Mouse (Mus musculus) forebrain, embryonic 14.5 days (tissue): ENCODE data around the gene Orc6. TPM values are rescaled to one million over a fixed set of nuclear protein-coding genes. Genes with fewer than 3 reads are reported as not detected.
A peak's percentile ranks its signal among the peaks of the same experiment; 100 is the strongest.

Experiments used
- ATAC-seq: fragments of 200-750 bp; cut with Nextera tagmentation; 2 replicates; pipeline ENCODE4 v1.8.0; 2017; ENCODE audit warnings: mild to moderate bottlenecking, moderate library complexity
- DNase-seq: peaks from one replicate; pipeline ENCODE4 v3.0.0-alpha.2; 2015; ENCODE audit warnings: low spot score
- H3K27ac ChIP-seq: fragments of 300-500 bp; sonication (generic); 2 replicates; pipeline ENCODE4 v1.5.1; 2014; ENCODE audit warnings: low read depth, mild to moderate bottlenecking, control low read depth, low read length, moderate library complexity
- H3K27me3 ChIP-seq: fragments of 300-500 bp; sonication (generic); replicated peaks from 2 replicates; pipeline ENCODE4 v1.6.1; 2014; ENCODE audit warnings: low read length, control low read depth, mixed read lengths; ENCODE audit not compliant: control insufficient read depth, insufficient read depth
- H3K36me3 ChIP-seq: fragments of 300-500 bp; sonication (generic); 2 replicates; pipeline ENCODE4 v1.6.1; 2014; ENCODE audit warnings: low read length, control low read depth; ENCODE audit not compliant: control insufficient read depth, insufficient read depth
- H3K4me1 ChIP-seq: fragments of 300-500 bp; sonication (generic); 2 replicates; pipeline ENCODE4 v1.6.1; 2014; ENCODE audit warnings: antibody characterized with exemption, low read length, control low read depth; ENCODE audit not compliant: control insufficient read depth, insufficient read depth
- H3K4me2 ChIP-seq: fragments of 300-500 bp; sonication (generic); 2 replicates; pipeline ENCODE4 v1.6.1; 2014; ENCODE audit warnings: mild to moderate bottlenecking, control low read depth, low read length
- H3K4me3 ChIP-seq: fragments of 300-500 bp; sonication (generic); 2 replicates; pipeline ENCODE4 v1.5.1; 2014; ENCODE audit warnings: low read depth, low read length, control low read depth
- H3K9ac ChIP-seq: fragments of 300-500 bp; sonication (generic); 2 replicates; pipeline ENCODE4 v1.6.1; 2014; ENCODE audit warnings: mild to moderate bottlenecking, low read length, control low read depth, moderate library complexity
- H3K9me3 ChIP-seq: fragments of 300-500 bp; sonication (generic); replicated peaks from 2 replicates; pipeline ENCODE4 v1.6.1; 2016; ENCODE audit warnings: low read length, control low read depth, mixed read lengths; ENCODE audit not compliant: control insufficient read depth
- WGBS: fragments of 180-500 bp; shearing (Covaris S2); extraction: QIAGEN DNeasy Blood & Tissue Kit; methylation state at CpG from one replicate; pipeline ENCODE4 v1.1.7; 2014; 5-methylcytosine and 5-hydroxymethylcytosine counted together
- polyA plus RNA-seq: library from polyadenylated mRNA; unstranded; fragments of >200 nt; fragmentation: Nextera tagmentation; extraction: Ambion mirVana; gene quantifications from 2 replicates; pipeline ENCODE4 v1.2.1, GENCODE M21; 2014

Gene Orc6
- polyA plus RNA-seq, 1 experiment from 2014 or later = 105 TPM

GRCm38 (mm10) chr8:85318534-85318933, 19.1 kb downstream of the Orc6 start:
- no peak overlapping the region for H3K27ac ChIP-seq
- WGBS = 93% methylated on average over 4 of the region's 4 CpGs
- H3K36me3 ChIP-seq = no peaks in the 10 kb centered on the region
- no peaks in the 10 kb centered on the region for H3K9me3 ChIP-seq
- H3K4me2 ChIP-seq = no peak overlapping the region
- H3K4me3 ChIP-seq = no peak overlapping the region
- no peak for ATAC-seq
- DNase-seq = no peak
- no peaks in the 10 kb centered on the region for H3K4me1 ChIP-seq
- H3K9ac ChIP-seq = no peak overlapping the region
- H3K27me3 ChIP-seq = no peaks in the 10 kb centered on the region

- DNase-seq (no peak), ATAC-seq (no peak)
- Histone ChIP-seq H3K9me3 (no peaks in the 10 kb centered on the region), H3K9ac (no peak overlapping the region), H3K4me1 (no peaks in the 10 kb centered on the region), H3K27ac (no peak overlapping the region), H3K36me3 (no peaks in the 10 kb centered on the region), H3K27me3 (no peaks in the 10 kb centered on the region), H3K4me3 (no peak overlapping the region), H3K4me2 (no peak overlapping the region)
- 93% methylated on average over 15 of the region's 15 CpGs for WGBS
These were observed 22.5 kb downstream of the Orc6 start for GRCm38 (mm10) chr8:85321981-85322380.

GRCm38 (mm10) chr8:85323084-85323483, 23.7 kb downstream of the Orc6 start:
- H3K9me3 ChIP-seq = no peaks in the 10 kb centered on the region
- no peak overlapping the region for H3K27ac ChIP-seq
- no peak overlapping the region for H3K4me3 ChIP-seq
- H3K27me3 ChIP-seq = no peaks in the 10 kb centered on the region
- 80% methylated on average over 3 of the region's 3 CpGs for WGBS
- no peaks in the 10 kb centered on the region for H3K36me3 ChIP-seq
- DNase-seq = no peak
- ATAC-seq = no peak
- H3K9ac ChIP-seq = no peak overlapping the region
- H3K4me2 ChIP-seq = no peak overlapping the region
- H3K4me1 ChIP-seq = no peaks in the 10 kb centered on the region

GRCm38 (mm10) chr8:85327036-85327435, 27.6 kb downstream of the Orc6 start:
- WGBS = 82% methylated on average over 9 of the region's 9 CpGs
- Histone ChIP-seq H3K9ac (no peak overlapping the region), H3K9me3 (no peaks in the 10 kb centered on the region), H3K27me3 (no peaks in the 10 kb centered on the region), H3K36me3 (no peaks in the 10 kb centered on the region), H3K4me3 (no peak overlapping the region), H3K4me2 (no peak overlapping the region), H3K4me1 (no peaks in the 10 kb centered on the region), H3K27ac (no peak overlapping the region)
- DNase-seq (no peak), ATAC-seq (no peak)

- Histone ChIP-seq H3K4me3 (no peak overlapping the region), H3K4me2 (no peak overlapping the region), H3K36me3 (no peaks in the 10 kb centered on the region), H3K4me1 (no peaks in the 10 kb centered on the region), H3K9me3 (no peaks in the 10 kb centered on the region), H3K9ac (no peak overlapping the region), H3K27ac (no peak overlapping the region), H3K27me3 (no peaks in the 10 kb centered on the region)
- DNase-seq (no peak), ATAC-seq (no peak)
- WGBS = 65% methylated on average over 1 of the region's 1 CpGs
These were observed 30.1 kb downstream of the Orc6 start for GRCm38 (mm10) chr8:85329506-85329905.

- Histone ChIP-seq H3K27me3 (no peaks in the 10 kb centered on the region), H3K27ac (no peak overlapping the region), H3K4me1 (no peaks in the 10 kb centered on the region), H3K9ac (no peak overlapping the region), H3K9me3 (no peaks in the 10 kb centered on the region), H3K4me2 (no peak overlapping the region), H3K36me3 (no peaks in the 10 kb centered on the region), H3K4me3 (no peak overlapping the region)
- ATAC-seq (no peak), DNase-seq (no peak)
These were observed 35.7 kb downstream of the Orc6 start for GRCm38 (mm10) chr8:85335105-85335504.

- Histone ChIP-seq H3K36me3 (no peaks in the 10 kb centered on the region), H3K27me3 (no peaks in the 10 kb centered on the region), H3K9ac (no peak overlapping the region), H3K4me3 (no peak overlapping the region), H3K4me2 (no peak overlapping the region), H3K9me3 (no peaks in the 10 kb centered on the region), H3K4me1 (no peaks in the 10 kb centered on the region), H3K27ac (no peak overlapping the region)
- 81% methylated on average over 6 of the region's 6 CpGs for WGBS
- DNase-seq (no peak), ATAC-seq (no peak)
These were observed 36.9 kb downstream of the Orc6 start for GRCm38 (mm10) chr8:85336211-85336933.

GRCm38 (mm10) chr8:85337681-85338080, 38.2 kb downstream of the Orc6 start:
- Histone ChIP-seq H3K27ac (no peak overlapping the region), H3K36me3 (no peaks in the 10 kb centered on the region), H3K4me1 (no peaks in the 10 kb centered on the region), H3K9me3 (no peaks in the 10 kb centered on the region), H3K4me3 (no peak overlapping the region), H3K9ac (no peak overlapping the region), H3K27me3 (no peaks in the 10 kb centered on the region), H3K4me2 (no peak overlapping the region)
- 75% methylated on average over 4 of the region's 4 CpGs for WGBS
- no peak for ATAC-seq
- DNase-seq = no peak

- no peak for ATAC-seq
- Histone ChIP-seq H3K27me3 (no peaks in the 10 kb centered on the region), H3K4me1 (no peaks in the 10 kb centered on the region), H3K9me3 (no peaks in the 10 kb centered on the region), H3K36me3 (no peaks in the 10 kb centered on the region), H3K4me2 (no peak overlapping the region), H3K9ac (no peak overlapping the region), H3K27ac (no peak overlapping the region), H3K4me3 (no peak overlapping the region)
- DNase-seq = peak; percentile 13
- WGBS = 61% methylated on average over 5 of the region's 5 CpGs
These were observed 40.6 kb downstream of the Orc6 start for GRCm38 (mm10) chr8:85339871-85340573.
